Comparison of ENCODE assay signal across 8 mouse cellular contexts in the genomic region with DNA sequence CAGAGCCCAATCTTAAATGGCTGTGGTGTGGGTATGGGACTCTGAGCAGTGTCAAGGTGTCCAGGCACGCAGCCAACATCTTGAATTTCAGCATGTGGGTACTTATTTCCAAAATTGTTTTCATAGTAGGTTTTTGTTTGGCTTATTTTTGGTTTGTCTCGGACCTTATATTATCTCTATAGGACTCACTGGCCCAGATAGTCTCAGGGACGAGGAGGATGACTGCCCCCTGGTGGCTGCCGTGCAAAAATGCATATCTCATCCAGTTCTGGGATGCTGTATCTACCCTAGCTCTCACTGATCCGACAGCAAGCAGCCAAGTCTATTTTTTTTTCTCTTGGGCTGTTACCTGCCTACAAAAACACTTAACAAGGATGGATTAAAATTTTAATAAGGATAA.
DNase-seq lines count a peak whose midpoint lies in the region; ATAC-seq and TF ChIP-seq lines count a peak whose summit lies in the region.

No protein-coding gene starts in this region.

- no peaks in the 10 kb centered on the region for H3K27me3 ChIP-seq in heart, adult 2 months (ENCODE audit: control insufficient read depth, insufficient read depth, low read length)
- H3K27me3 ChIP-seq in heart, embryonic 11.5 days (ENCODE audit: control insufficient read depth, insufficient read depth, low read length) = no peaks in the 10 kb centered on the region
- no peaks in the 10 kb centered on the region for H3K27me3 ChIP-seq in midbrain, embryonic 16.5 days (ENCODE audit: control insufficient read depth, insufficient read depth, low read depth, low read length)

- peak; percentile 94 for TF ChIP-seq CTCF in heart, adult 2 months (IDR thresholded peaks at IDR 0.05)

- intact Hi-C loops in heart, adult 2 months (cut with DNase I) = loop anchor here (1.0 to 10.0 kb wide), 3 partner anchors 86 to 381 kb away; no protein-coding TSS in a partner anchor
- intact Hi-C loops in left cerebral cortex, postnatal 14 days (cut with DNase I) = loop anchor here (1.0 to 2.0 kb wide), 2 partner anchors 87 to 105 kb away; no protein-coding TSS in a partner anchor

- H3K79me2 ChIP-seq in heart, adult 2 months (replicated peaks; ENCODE audit: control insufficient read depth, insufficient read depth, low read length) = no peaks in the 10 kb centered on the region

- H3K9me3 ChIP-seq in heart, embryonic 11.5 days (replicated peaks; ENCODE audit: control insufficient read depth, low read length) = no peaks in the 10 kb centered on the region
- no peaks in the 10 kb centered on the region for H3K9me3 ChIP-seq in midbrain, embryonic 16.5 days (replicated peaks; ENCODE audit: control insufficient read depth, low read length, poor library complexity, severe bottlenecking)

- H3K4me1 ChIP-seq in heart, adult 2 months (ENCODE audit: control insufficient read depth, insufficient read depth, low read length) = peaks cover 9% of the 10 kb centered on the region
- H3K4me1 ChIP-seq in heart, embryonic 11.5 days (ENCODE audit: control insufficient read depth, insufficient read depth, low read length) = peaks cover 19% of the 10 kb centered on the region
- H3K4me1 ChIP-seq in midbrain, embryonic 16.5 days (ENCODE audit: control insufficient read depth, insufficient read depth, low read length) = no peaks in the 10 kb centered on the region

- no peak overlapping the region for H3K4me2 ChIP-seq in heart, embryonic 11.5 days
- no peak overlapping the region for H3K4me2 ChIP-seq in midbrain, embryonic 16.5 days (ENCODE audit: low read length)

- no peak; the same call in 1 of the 2 replicates for ATAC-seq in heart, embryonic 11.5 days (replicated peaks; ENCODE audit: insufficient number of reproducible peaks, low FRiP score, low TSS enrichment)
- peak; percentile 68; the same call in 1 of the 2 replicates for ATAC-seq in midbrain, embryonic 16.5 days

- TF ChIP-seq EP300 in heart, adult 2 months (IDR thresholded peaks at IDR 0.05; ENCODE audit: insufficient read depth, low read depth, low read length) = 0 out of 2 replicates have a peak, but pooled peaks have one; percentile 44

- DNase-seq in heart, adult 2 months = peak; percentile 50 to 84
- peak; percentile 21 for DNase-seq in adrenal gland, adult 8-10 months
- peak; percentile 46 for DNase-seq in embryo, embryonic 11.5 days (ENCODE audit: low read depth, low spot score)
- peak; percentile 88 for DNase-seq in heart, postnatal 4 days
- DNase-seq in left cerebral cortex, postnatal 14 days (ENCODE audit: low spot score in 2 of 2) = peak; percentile 48 to 55
- DNase-seq in telencephalon, adult 2 months (ENCODE audit: low read depth, low spot score) = peak; percentile 35

- 11% methylated on average over 5 of the region's 5 CpGs for WGBS in heart, adult 2 months
- WGBS in heart, embryonic 11.5 days (ENCODE audit: insufficient replicate concordance) = 12% methylated on average over 5 of the region's 5 CpGs
- 12% methylated on average over 5 of the region's 5 CpGs for WGBS in midbrain, embryonic 16.5 days

- no peak overlapping the region for H3K9ac ChIP-seq in heart, adult 2 months (ENCODE audit: low read depth, low read length)
- no peak overlapping the region for H3K9ac ChIP-seq in heart, embryonic 11.5 days (ENCODE audit: low read depth, low read length)
- no peak overlapping the region for H3K9ac ChIP-seq in midbrain, embryonic 16.5 days (ENCODE audit: low read depth, low read length)

- no peak overlapping the region for H3K27ac ChIP-seq in heart, adult 2 months
- no peak overlapping the region for H3K27ac ChIP-seq in heart, embryonic 11.5 days (ENCODE audit: low read depth, low read length)
- no peak overlapping the region for H3K27ac ChIP-seq in midbrain, embryonic 16.5 days (ENCODE audit: low read length)

- no peak overlapping the region for H3K4me3 ChIP-seq in heart, adult 2 months
- no peak overlapping the region for H3K4me3 ChIP-seq in heart, embryonic 11.5 days (ENCODE audit: low read depth, low read length)
- H3K4me3 ChIP-seq in midbrain, embryonic 16.5 days (ENCODE audit: low read depth, low read length) = no peak overlapping the region

- no peak for TF ChIP-seq POLR2A in heart, adult 2 months (IDR thresholded peaks at IDR 0.05; ENCODE audit: insufficient read depth, low read depth, low read length)

- no peaks in the 10 kb centered on the region for H3K36me3 ChIP-seq in heart, adult 2 months (ENCODE audit: control insufficient read depth, insufficient read depth, low read length)
- peaks cover 26% of the 10 kb centered on the region for H3K36me3 ChIP-seq in heart, embryonic 11.5 days (ENCODE audit: control insufficient read depth, insufficient read depth, low read length)
- H3K36me3 ChIP-seq in midbrain, embryonic 16.5 days (ENCODE audit: control insufficient read depth, insufficient read depth, low read length) = peaks cover 40% of the 10 kb centered on the region

Comparison
In these comparisons a context has a peak if more than half of its experiments do, and no peak if none do; other contexts are left out.
1. DNase-seq: peak in every context shown above with its lines; median percentile 88 in heart, postnatal 4 days; 67 in heart, adult 2 months; 52 in left cerebral cortex, postnatal 14 days; 46 in embryo, embryonic 11.5 days; 35 in telencephalon, adult 2 months; 21 in adrenal gland, adult 8-10 months.